Mouse (Mus musculus) lung, postnatal 0 days (tissue): ENCODE data around the gene Taok3. TPM values are rescaled to one million over a fixed set of nuclear protein-coding genes. Genes with fewer than 3 reads are reported as not detected.
A peak's percentile ranks its signal among the peaks of the same experiment; 100 is the strongest.

Experiments used
- ATAC-seq: fragments of 200-750 bp; cut with Nextera tagmentation; 2 replicates; pipeline ENCODE4 v1.8.0; 2017; ENCODE audit warnings: moderate library complexity
- DNase-seq: peaks from one replicate; pipeline ENCODE4 v3.0.0-alpha.2; 2016; ENCODE audit warnings: low spot score
- H3K27ac ChIP-seq: fragments of 300-500 bp; sonication (generic); 2 replicates; pipeline ENCODE4 v1.5.1; 2014; ENCODE audit warnings: antibody characterized with exemption, mild to moderate bottlenecking, low read length, mixed read lengths
- H3K27me3 ChIP-seq: fragments of 300-500 bp; sonication (generic); replicated peaks from 2 replicates; pipeline ENCODE4 v1.6.1; 2014; ENCODE audit warnings: low read length, mixed read lengths; ENCODE audit not compliant: insufficient read depth
- H3K36me3 ChIP-seq: fragments of 300-500 bp; sonication (generic); 2 replicates; pipeline ENCODE4 v1.6.1; 2014; ENCODE audit warnings: low read length, mixed read lengths; ENCODE audit not compliant: insufficient read depth
- H3K4me1 ChIP-seq: fragments of 300-500 bp; sonication (generic); 2 replicates; pipeline ENCODE4 v1.6.1; 2014; ENCODE audit warnings: antibody characterized with exemption, low read depth, low read length, mixed read lengths; ENCODE audit not compliant: insufficient read depth
- H3K4me2 ChIP-seq: fragments of 300-500 bp; sonication (generic); replicated peaks from 2 replicates; pipeline ENCODE4 v1.6.1; 2014; ENCODE audit warnings: low read depth, mild to moderate bottlenecking, low read length, moderate library complexity, mixed read lengths
- H3K4me3 ChIP-seq: fragments of 300-500 bp; sonication (generic); 2 replicates; pipeline ENCODE4 v1.5.1; 2014; ENCODE audit warnings: low read depth, low read length
- H3K9ac ChIP-seq: fragments of 300-500 bp; sonication (generic); replicated peaks from 2 replicates; pipeline ENCODE4 v1.6.1; 2014; ENCODE audit warnings: low read depth, mild to moderate bottlenecking
- H3K9me3 ChIP-seq: fragments of 300-500 bp; sonication (generic); 2 replicates; pipeline ENCODE4 v1.6.1; 2016; ENCODE audit warnings: low read length, mixed read lengths
- CTCF ChIP-seq: IDR thresholded peaks from 2 replicates; pipeline ENCODE4 v1.5.1; 2016; ENCODE audit warnings: antibody characterized with exemption, mild to moderate bottlenecking
- EP300 ChIP-seq: IDR thresholded peaks from 2 replicates; pipeline ENCODE4 v1.6.1; 2016; ENCODE audit warnings: antibody characterized with exemption, mild to moderate bottlenecking, control low read depth
- WGBS: fragments of 180-500 bp; shearing (Covaris S2); extraction: QIAGEN DNeasy Blood & Tissue Kit; methylation state at CpG from one replicate; pipeline ENCODE4 v1.1.7; 2014; 5-methylcytosine and 5-hydroxymethylcytosine counted together
- polyA plus RNA-seq: library from polyadenylated mRNA; unstranded; fragments of >200 nt; fragmentation: Nextera tagmentation; extraction: Ambion mirVana; gene quantifications from 2 replicates; pipeline ENCODE4 v1.2.1, GENCODE M21; 2015

Gene Taok3
- polyA plus RNA-seq, 1 experiment from 2014 or later = 55.5 TPM

- H3K36me3 ChIP-seq = no peaks in the 10 kb centered on the region
- DNase-seq (peak; percentile 23), ATAC-seq (no peak)
- peak overlapping the region; percentile 83 for H3K4me2 ChIP-seq
- peaks cover 3% of the 10 kb centered on the region; the same call in 1 of the 2 replicates for H3K4me1 ChIP-seq
- TF ChIP-seq CTCF = no peak
- TF ChIP-seq EP300 = no peak
- peak overlapping the region; percentile 66 for H3K9ac ChIP-seq
- H3K9me3 ChIP-seq = no peaks in the 10 kb centered on the region
- H3K27ac ChIP-seq = peak overlapping the region; percentile 29
- H3K4me3 ChIP-seq = peak overlapping the region; percentile 77
- under 1% methylated on average over 40 of the region's 40 CpGs for WGBS
- no peaks in the 10 kb centered on the region for H3K27me3 ChIP-seq
These were observed 849 bp downstream of the Taok3 start for GRCm38 (mm10) chr5:117120489-117121466.

GRCm38 (mm10) chr5:117121657-117122056 is 1.7 kb downstream of the Taok3 start:
- DNase-seq (peak; percentile 39), ATAC-seq (no peak)
- TF ChIP-seq CTCF (no peak), EP300 (no peak)
- Histone ChIP-seq H3K4me3 (peak overlapping the region; percentile 77), H3K4me1 (peaks cover 3% of the 10 kb centered on the region; the same call in 1 of the 2 replicates), H3K9ac (no peak overlapping the region), H3K27ac (no peak overlapping the region), H3K9me3 (no peaks in the 10 kb centered on the region), H3K27me3 (no peaks in the 10 kb centered on the region), H3K36me3 (no peaks in the 10 kb centered on the region), H3K4me2 (peak overlapping the region; percentile 83)
- 5% methylated on average over 2 of the region's 2 CpGs for WGBS

- no peaks in the 10 kb centered on the region for H3K9me3 ChIP-seq
- TF ChIP-seq CTCF (no peak), EP300 (peak; percentile 80)
- ATAC-seq = no peak
- H3K27me3 ChIP-seq = no peaks in the 10 kb centered on the region
- 29% methylated on average over 6 of the region's 6 CpGs for WGBS
- peaks cover 3% of the 10 kb centered on the region; the same call in 1 of the 2 replicates for H3K4me1 ChIP-seq
- no peaks in the 10 kb centered on the region for H3K36me3 ChIP-seq
- no peak overlapping the region for H3K4me3 ChIP-seq
- H3K4me2 ChIP-seq = no peak overlapping the region
- H3K27ac ChIP-seq = 0 out of 2 replicates have a peak overlapping the region, but pooled peaks have one; percentile 14
- DNase-seq = no peak
- no peak overlapping the region for H3K9ac ChIP-seq
These were observed 3.2 kb downstream of the Taok3 start for GRCm38 (mm10) chr5:117123102-117123501.

DNA sequence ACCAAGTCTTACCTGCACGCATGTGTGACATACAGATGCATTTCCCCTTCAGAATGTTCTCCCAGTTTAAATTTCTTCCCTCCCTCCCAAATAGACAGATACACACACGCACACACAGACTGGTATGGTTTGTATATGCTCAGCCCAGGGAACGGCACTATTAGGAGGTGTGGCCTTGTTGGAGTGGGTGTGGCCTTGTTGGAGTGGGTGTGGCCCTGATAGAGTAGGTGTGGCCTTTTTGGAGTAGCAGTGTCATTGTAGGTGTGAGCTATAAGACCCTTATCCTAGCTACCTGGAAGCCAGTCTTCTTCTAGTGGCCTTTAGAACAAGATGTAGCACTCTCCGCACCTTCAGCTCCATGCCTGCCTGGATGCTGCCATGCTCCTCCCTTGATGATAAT is 3.9 kb downstream of the Taok3 start:
- Histone ChIP-seq H3K4me3 (no peak overlapping the region), H3K9ac (no peak overlapping the region), H3K27ac (peak overlapping the region; percentile 34; the same call in 1 of the 2 replicates), H3K36me3 (no peaks in the 10 kb centered on the region), H3K4me1 (peaks cover 3% of the 10 kb centered on the region; the same call in 1 of the 2 replicates), H3K4me2 (no peak overlapping the region), H3K27me3 (no peaks in the 10 kb centered on the region), H3K9me3 (no peaks in the 10 kb centered on the region)
- DNase-seq (no peak), ATAC-seq (no peak)
- TF ChIP-seq EP300 (no peak), CTCF (no peak)
- WGBS = 80% methylated on average over 4 of the region's 4 CpGs

- no peak overlapping the region for H3K4me2 ChIP-seq
- WGBS = 83% methylated on average over 15 of the region's 16 CpGs
- TF ChIP-seq CTCF (no peak), EP300 (no peak)
- H3K27ac ChIP-seq = no peak overlapping the region
- no peak overlapping the region for H3K4me3 ChIP-seq
- H3K9me3 ChIP-seq = no peaks in the 10 kb centered on the region
- no peaks in the 10 kb centered on the region for H3K36me3 ChIP-seq
- H3K27me3 ChIP-seq = no peaks in the 10 kb centered on the region
- no peak overlapping the region for H3K9ac ChIP-seq
- H3K4me1 ChIP-seq = no peaks in the 10 kb centered on the region
- peak; percentile 38 for ATAC-seq
- no peak for DNase-seq
These were observed 5.8 kb downstream of the Taok3 start for GRCm38 (mm10) chr5:117125482-117126346.

DNA sequence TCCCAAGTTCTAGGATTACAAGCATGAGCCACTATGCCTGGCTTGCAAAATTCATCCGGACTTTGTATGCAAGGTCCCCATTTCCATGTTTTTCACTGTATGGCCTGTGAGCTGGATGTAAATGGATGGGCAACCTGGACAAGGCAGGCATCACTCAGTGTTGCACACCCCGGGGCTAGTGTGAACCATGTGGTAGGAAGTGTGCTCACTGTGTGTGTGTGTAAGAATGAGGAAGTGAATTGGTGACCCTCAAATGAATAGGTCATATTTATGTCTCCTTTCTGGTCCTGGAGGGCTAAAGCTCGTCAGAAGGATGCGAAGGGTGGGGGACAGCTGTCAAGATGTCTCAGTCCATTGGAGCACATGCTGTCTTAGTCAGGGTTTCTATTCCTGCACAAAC is 7.1 kb downstream of the Taok3 start:
- no peaks in the 10 kb centered on the region for H3K27me3 ChIP-seq
- TF ChIP-seq EP300 (no peak), CTCF (no peak)
- no peak overlapping the region for H3K9ac ChIP-seq
- no peaks in the 10 kb centered on the region for H3K36me3 ChIP-seq
- no peaks in the 10 kb centered on the region for H3K9me3 ChIP-seq
- ATAC-seq = no peak
- H3K4me1 ChIP-seq = no peaks in the 10 kb centered on the region
- 69% methylated on average over 4 of the region's 4 CpGs for WGBS
- DNase-seq = no peak
- H3K4me2 ChIP-seq = no peak overlapping the region
- H3K4me3 ChIP-seq = no peak overlapping the region
- H3K27ac ChIP-seq = no peak overlapping the region
